In the genomic region with DNA sequence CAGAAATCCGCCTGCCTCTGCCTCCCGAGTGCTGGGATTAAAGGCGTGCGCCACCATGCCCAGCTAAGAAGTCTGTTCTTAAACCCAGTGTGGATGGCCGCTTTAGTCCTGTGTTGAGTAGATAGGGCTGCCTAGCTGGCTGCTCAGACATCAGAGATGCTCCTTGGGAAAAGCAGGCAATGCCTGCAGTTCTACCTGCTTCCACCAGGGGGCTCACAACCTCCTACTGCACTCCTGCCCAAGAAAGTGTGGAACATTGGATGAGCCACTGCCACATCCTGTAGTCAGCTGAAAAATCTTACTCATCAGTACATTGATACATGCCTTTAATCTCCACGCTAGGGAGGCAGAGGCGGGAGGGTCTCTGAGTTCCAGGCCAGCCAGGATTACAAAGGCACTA, we compare ENCODE assay signal across 9 mouse cellular contexts. TPM values are rescaled to one million over a fixed set of nuclear protein-coding genes. Genes with fewer than 3 reads are reported as not detected.
DNase-seq lines count a peak whose midpoint lies in the region; ATAC-seq lines count a peak whose summit lies in the region.
"Had no signal": no experiment of that assay in that cellular context is flagged by ENCODE, and none has a peak within 500 bp of the region (broad histone marks: within the 10 kb centered on the region; RNA-seq: fewer than 3 reads in every experiment).

No protein-coding gene starts in this region.

- H3K9me3 ChIP-seq in hindbrain, embryonic 10.5 days = no peaks in the 10 kb centered on the region
- no peaks in the 10 kb centered on the region for H3K9me3 ChIP-seq in lung, embryonic 16.5 days (ENCODE audit: control insufficient read depth, low read length)
- H3K9me3 ChIP-seq: limb, embryonic 15.5 days had no signal

- H3K4me3 ChIP-seq in hindbrain, embryonic 10.5 days = no peak overlapping the region
- no peak overlapping the region for H3K4me3 ChIP-seq in lung, embryonic 16.5 days (ENCODE audit: low read length)
- H3K4me3 ChIP-seq: limb, embryonic 15.5 days had no signal

- peak; percentile 48 for ATAC-seq in lung, embryonic 16.5 days (ENCODE audit: low read depth)

- H3K36me3 ChIP-seq in hindbrain, embryonic 10.5 days = peaks cover 97% of the 10 kb centered on the region
- peaks cover 35% of the 10 kb centered on the region for H3K36me3 ChIP-seq in lung, embryonic 16.5 days (ENCODE audit: control insufficient read depth, insufficient read depth, low read length)

- H3K4me1 ChIP-seq in hindbrain, embryonic 10.5 days (replicated peaks) = peaks cover 40% of the 10 kb centered on the region
- H3K4me1 ChIP-seq in lung, embryonic 16.5 days (replicated peaks; ENCODE audit: control insufficient read depth, insufficient read depth, low read length) = peaks cover 5% of the 10 kb centered on the region; the same call in 1 of the 2 replicates

- peak; percentile 92 for DNase-seq in MN1 (ENCODE audit: low spot score)
- DNase-seq in cerebellum, adult 8-10 months = peak; percentile 86
- peak; percentile 83 to 96 for DNase-seq in frontal cortex, adult 2 months (ENCODE audit: extremely low spot score in 1 of 2, low spot score in 1 of 2)
- DNase-seq in hindbrain, embryonic 10.5 days (ENCODE audit: low spot score) = peak; percentile 81
- peak; percentile 77 for DNase-seq in layer of hippocampus, adult 9-10 months (ENCODE audit: low spot score)
- DNase-seq in ovary, postnatal 36 days (ENCODE audit: low spot score) = peak; percentile 72
- DNase-seq in thymus, postnatal 4 days = peak; percentile 78

- H3K4me2 ChIP-seq in lung, embryonic 16.5 days (ENCODE audit: low read depth, low read length) = no peak overlapping the region
- H3K4me2 ChIP-seq: limb, embryonic 15.5 days had no signal

- WGBS in hindbrain, embryonic 10.5 days = 58% methylated on average over 7 of the region's 7 CpGs
- 52% methylated on average over 7 of the region's 7 CpGs for WGBS in lung, embryonic 16.5 days

- H3K27me3 ChIP-seq in hindbrain, embryonic 10.5 days (ENCODE audit: insufficient read depth, poor library complexity, severe bottlenecking) = no peaks in the 10 kb centered on the region
- H3K27me3 ChIP-seq in lung, embryonic 16.5 days (ENCODE audit: control insufficient read depth, insufficient read depth, low read depth, low read length) = no peaks in the 10 kb centered on the region
- H3K27me3 ChIP-seq: limb, embryonic 15.5 days had no signal

- H3K9ac ChIP-seq in lung, embryonic 16.5 days (ENCODE audit: low read length) = no peak overlapping the region
- H3K9ac ChIP-seq: limb, embryonic 15.5 days had no signal

- H3K27ac ChIP-seq in hindbrain, embryonic 10.5 days = no peak overlapping the region
- H3K27ac ChIP-seq in lung, embryonic 16.5 days (ENCODE audit: low read length) = no peak overlapping the region
- H3K27ac ChIP-seq: limb, embryonic 15.5 days had no signal

RNA-seq across cellular contexts. Expression of a gene that starts 2.5 kb away (rescaled TPM):
- 52.2 and 56.5 TPM in 2 replicates for polyA plus RNA-seq in frontal cortex, adult 2 months (2012; rRNA removed)
- 0.54 and 0.78 TPM in 2 replicates for polyA plus RNA-seq in hindbrain, embryonic 10.5 days (2016; fragmentation: Nextera tagmentation; extraction: Ambion mirVana)
- 3.3 and 3.7 TPM in 2 replicates for polyA plus RNA-seq in lung, embryonic 16.5 days (2015; fragmentation: Nextera tagmentation; extraction: Ambion mirVana)

RNA-seq across cellular contexts. Expression of a gene that starts 9.6 kb away (rescaled TPM):
- 1.00 TPM in 1 of 2 replicates, not detected in the other for polyA plus RNA-seq in frontal cortex, adult 2 months (2012; rRNA removed)
- not detected in 2 replicates for polyA plus RNA-seq in hindbrain, embryonic 10.5 days (2016; fragmentation: Nextera tagmentation; extraction: Ambion mirVana)
- not detected in 2 replicates for polyA plus RNA-seq in lung, embryonic 16.5 days (2015; fragmentation: Nextera tagmentation; extraction: Ambion mirVana)
- polyA plus RNA-seq: limb, embryonic 15.5 days had no signal

RNA-seq across cellular contexts. Expression of a gene that starts 10.6 kb away (rescaled TPM):
- polyA plus RNA-seq in frontal cortex, adult 2 months (2012; rRNA removed) = 218 and 238 TPM in 2 replicates
- 152 and 174 TPM in 2 replicates for polyA plus RNA-seq in hindbrain, embryonic 10.5 days (2016; fragmentation: Nextera tagmentation; extraction: Ambion mirVana)
- polyA plus RNA-seq in lung, embryonic 16.5 days (2015; fragmentation: Nextera tagmentation; extraction: Ambion mirVana) = 148 and 164 TPM in 2 replicates

RNA-seq across cellular contexts. Expression of a gene that starts 12.9 kb away (rescaled TPM):
- polyA plus RNA-seq in frontal cortex, adult 2 months (2012; rRNA removed) = 189 and 197 TPM in 2 replicates
- 101 and 118 TPM in 2 replicates for polyA plus RNA-seq in hindbrain, embryonic 10.5 days (2016; fragmentation: Nextera tagmentation; extraction: Ambion mirVana)
- polyA plus RNA-seq in lung, embryonic 16.5 days (2015; fragmentation: Nextera tagmentation; extraction: Ambion mirVana) = 31.1 and 34.5 TPM in 2 replicates

RNA-seq across cellular contexts. Expression of a gene that starts 44.7 kb away (rescaled TPM):
- 78.1 and 80.7 TPM in 2 replicates for polyA plus RNA-seq in frontal cortex, adult 2 months (2012; rRNA removed)
- polyA plus RNA-seq in hindbrain, embryonic 10.5 days (2016; fragmentation: Nextera tagmentation; extraction: Ambion mirVana) = 12.6 and 29.0 TPM in 2 replicates
- polyA plus RNA-seq in lung, embryonic 16.5 days (2015; fragmentation: Nextera tagmentation; extraction: Ambion mirVana) = 1.6 and 1.7 TPM in 2 replicates

Comparison
In these comparisons a context has a peak if more than half of its experiments do, and no peak if none do; other contexts are left out.
1. RNA of a gene that starts 2.5 kb away (polyA plus RNA-seq): 52.2 to 56.5 TPM in frontal cortex, adult 2 months; 3.3 to 3.7 TPM in lung, embryonic 16.5 days and 0.54 to 0.78 TPM in hindbrain, embryonic 10.5 days; every median in the first group is over 10 times any median in the second.
2. Peak in every context shown above with its lines, with median percentiles within 50 percentile points of each other: DNase-seq.